Mouse (Mus musculus) thymus, adult 2 months (tissue): Measurements from ENCODE around the gene Spats1.

Experiments used
- CTCF ChIP-seq: fragments of 200-500 bp; IDR thresholded peaks from 2 replicates; pipeline ENCODE4 v1.5.1; 2012; ENCODE audit warnings: mild to moderate bottlenecking, control low read depth, low read length, moderate library complexity, borderline replicate concordance; ENCODE audit not compliant: control insufficient read depth, poor library complexity, insufficient read depth; ENCODE audit errors: extremely low read depth
- POLR2A ChIP-seq: fragments of 200-500 bp; IDR thresholded peaks from 2 replicates; pipeline ENCODE4 v1.6.1; 2012; ENCODE audit warnings: mild to moderate bottlenecking, low read length, control low read depth, moderate library complexity; ENCODE audit not compliant: control insufficient read depth, poor library complexity, insufficient read depth; ENCODE audit errors: extremely low read depth

DNA sequence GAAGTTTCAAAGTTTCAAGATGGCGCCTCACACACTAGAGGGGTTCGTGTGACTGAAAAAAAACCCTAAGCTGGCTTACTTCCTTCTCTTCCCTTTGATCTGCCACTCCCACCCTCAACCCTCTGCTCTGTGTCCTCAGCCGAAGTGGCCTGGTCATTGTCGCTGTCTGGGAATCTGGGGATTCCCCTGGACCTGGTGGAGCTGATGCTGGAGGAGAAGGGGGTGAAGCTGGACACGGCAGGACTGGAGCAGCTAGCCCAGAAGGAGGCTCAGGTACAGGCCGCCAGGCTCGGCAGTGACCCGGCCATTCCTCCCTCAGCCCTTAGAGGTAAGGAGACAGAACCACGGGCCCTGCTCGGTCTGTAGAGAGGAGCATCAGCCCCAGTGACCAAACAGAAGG, 40.6 kb upstream of the Spats1 start:
- TF ChIP-seq CTCF (no peak), POLR2A (no peak)
